Mouse (Mus musculus) hindbrain, postnatal 0 days (tissue): ENCODE measurements around the gene Arl8a. TPM values are rescaled to one million over a fixed set of nuclear protein-coding genes. Genes with fewer than 3 reads are reported as not detected.
"Not testable (repeated sequence)": the region's sequence is repeated elsewhere in the genome, so short reads cannot be mapped to it uniquely, and the experiment has no call there.

Experiments
- ATAC-seq: fragments of 200-750 bp; cut with Nextera tagmentation; 2 replicates; pipeline ENCODE4 v1.8.0; 2017; ENCODE audit warnings: mild to moderate bottlenecking, moderate TSS enrichment, moderate library complexity
- DNase-seq: peaks from one replicate; pipeline ENCODE4 v3.0.0-alpha.2; 2015; ENCODE audit warnings: low spot score
- H3K27ac ChIP-seq: fragments of 300-500 bp; sonication (generic); 2 replicates; pipeline ENCODE4 v1.5.1; 2014; ENCODE audit warnings: mild to moderate bottlenecking
- H3K27me3 ChIP-seq: fragments of 300-500 bp; sonication (generic); 2 replicates; pipeline ENCODE4 v1.6.1; 2014; ENCODE audit warnings: low read length, mixed read lengths; ENCODE audit not compliant: insufficient read depth
- H3K36me3 ChIP-seq: fragments of 300-500 bp; sonication (generic); 2 replicates; pipeline ENCODE4 v1.6.1; 2014; ENCODE audit warnings: low read length, mixed read lengths; ENCODE audit not compliant: insufficient read depth
- H3K4me1 ChIP-seq: fragments of 300-500 bp; sonication (generic); 2 replicates; pipeline ENCODE4 v1.6.1; 2014; ENCODE audit warnings: antibody characterized with exemption, low read length, mixed read lengths; ENCODE audit not compliant: insufficient read depth
- H3K4me2 ChIP-seq: fragments of 300-500 bp; sonication (generic); 2 replicates; pipeline ENCODE4 v1.6.1; 2014; ENCODE audit warnings: low read depth, mild to moderate bottlenecking, low read length, moderate library complexity, mixed read lengths
- H3K4me3 ChIP-seq: fragments of 300-500 bp; sonication (generic); 2 replicates; pipeline ENCODE4 v1.5.1; 2014; ENCODE audit warnings: low read length
- H3K9ac ChIP-seq: fragments of 300-500 bp; sonication (generic); replicated peaks from 2 replicates; pipeline ENCODE4 v1.6.1; 2014; ENCODE audit warnings: mild to moderate bottlenecking, low read length, moderate library complexity, mixed read lengths
- H3K9me3 ChIP-seq: fragments of 300-500 bp; sonication (generic); 2 replicates; pipeline ENCODE4 v1.6.1; 2016; ENCODE audit warnings: low read length, mixed read lengths
- CTCF ChIP-seq: IDR thresholded peaks from 2 replicates; pipeline ENCODE4 v1.5.1; 2016; ENCODE audit warnings: antibody characterized with exemption, control low read depth, low read depth
- WGBS: fragments of 180-500 bp; shearing (Covaris S2); extraction: QIAGEN DNeasy Blood & Tissue Kit; methylation state at CpG from one replicate; pipeline ENCODE4 v1.1.7; 2014; 5-methylcytosine and 5-hydroxymethylcytosine counted together
- polyA plus RNA-seq: library from polyadenylated mRNA; unstranded; fragments of >200 nt; fragmentation: Nextera tagmentation; extraction: Ambion mirVana; gene quantifications from 2 replicates; pipeline ENCODE4 v1.2.1, GENCODE M21; 2015
- total RNA-seq: library from RNA; depleted of rRNA; stranded (reverse); fragments of >200 nt; gene quantifications from 2 replicates; pipeline ENCODE4 v1.2.3, GENCODE M21; 2014

The Arl8a gene
- total and polyA plus RNA-seq, 2 experiments from 2014 or later: 251 to 369 TPM

DNA sequence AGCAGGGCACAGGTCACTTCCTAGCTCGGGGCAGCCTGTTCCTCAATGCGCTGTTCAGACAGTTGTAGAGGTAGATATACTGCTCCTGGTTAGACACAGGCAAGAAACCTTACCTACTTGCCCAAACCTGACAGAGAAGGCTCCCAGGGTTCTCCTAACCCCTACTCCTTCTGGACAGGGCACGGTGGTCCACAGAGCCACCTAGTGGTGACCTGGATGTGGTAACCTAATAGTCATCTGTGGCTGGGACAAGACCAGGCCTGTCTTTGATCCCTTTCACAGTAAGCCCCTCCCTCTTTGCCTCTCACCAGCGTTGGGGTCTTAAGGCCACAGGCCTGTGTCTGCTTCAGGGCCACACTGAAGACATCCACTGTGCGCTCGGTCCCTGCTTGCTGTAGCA is 38.0 kb upstream of the Arl8a start:
- no peak overlapping the region for H3K4me3 ChIP-seq
- peak; percentile 77 for TF ChIP-seq CTCF
- H3K9ac ChIP-seq: no peak overlapping the region
- 46% methylated on average over 6 of the region's 6 CpGs for WGBS
- H3K9me3 ChIP-seq: no peaks in the 10 kb centered on the region
- no peaks in the 10 kb centered on the region for H3K36me3 ChIP-seq
- DNase-seq: peak; percentile 54
- no peak overlapping the region for H3K27ac ChIP-seq
- 0 out of 2 replicates have a peak, but pooled peaks have one; percentile 30 for ATAC-seq
- no peak overlapping the region for H3K4me2 ChIP-seq
- H3K4me1 ChIP-seq: no peaks in the 10 kb centered on the region
- H3K27me3 ChIP-seq: peaks cover 24% of the 10 kb centered on the region

DNA sequence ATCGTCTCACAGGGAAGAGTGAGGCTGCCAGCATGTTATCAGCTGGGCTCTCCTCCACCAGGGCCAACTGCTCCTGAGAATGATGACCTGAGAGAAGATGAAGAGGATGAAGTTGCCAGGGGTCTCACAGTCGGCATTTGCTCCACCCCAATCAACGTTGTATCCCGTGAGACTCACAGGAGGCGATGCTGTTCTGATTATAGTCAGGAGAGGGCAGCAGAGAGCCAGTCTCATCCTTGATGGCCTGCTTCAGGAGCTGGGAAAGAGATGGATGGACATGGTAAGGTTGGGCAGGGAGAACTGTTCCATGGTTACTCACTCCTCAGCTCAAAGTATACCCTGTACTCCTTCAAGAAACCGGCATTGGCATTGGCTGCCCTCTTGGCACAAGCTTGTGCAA is 36.5 kb upstream of the Arl8a start:
- ATAC-seq (peak; percentile 25; the same call in 1 of the 2 replicates), DNase-seq (peak; percentile 79)
- peaks cover 15% of the 10 kb centered on the region; the same call in 1 of the 2 replicates for H3K27me3 ChIP-seq
- H3K9ac ChIP-seq: no peak overlapping the region
- no peaks in the 10 kb centered on the region for H3K36me3 ChIP-seq
- 17% methylated on average over 6 of the region's 6 CpGs for WGBS
- H3K4me2 ChIP-seq: no peak overlapping the region
- no peaks in the 10 kb centered on the region for H3K4me1 ChIP-seq
- H3K4me3 ChIP-seq: no peak overlapping the region
- TF ChIP-seq CTCF: peak; percentile 98
- no peak overlapping the region for H3K27ac ChIP-seq
- no peaks in the 10 kb centered on the region for H3K9me3 ChIP-seq

DNA sequence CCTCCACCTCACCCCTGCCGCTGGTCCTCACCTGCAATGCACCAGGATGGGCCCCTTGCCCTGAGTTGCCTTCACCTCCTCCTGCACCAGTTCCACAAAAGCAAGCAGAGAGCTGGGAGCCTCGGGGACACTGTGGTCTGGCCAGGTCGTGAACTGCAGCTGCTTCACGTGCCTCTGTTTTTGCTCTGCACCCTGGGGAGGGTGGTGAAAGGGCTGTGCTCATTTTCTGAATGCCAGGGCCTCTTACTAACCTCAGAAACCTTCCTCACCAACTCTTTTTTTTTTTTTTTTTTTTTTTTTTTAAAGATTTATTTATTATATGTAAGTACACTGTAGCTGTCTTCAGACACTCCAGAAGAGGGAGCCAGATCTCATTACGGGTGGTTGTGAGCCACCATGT is 35.4 kb upstream of the Arl8a start:
- H3K4me1 ChIP-seq, H3K4me2 ChIP-seq, H3K27me3 ChIP-seq, ATAC-seq, H3K4me3 ChIP-seq, H3K9me3 ChIP-seq, H3K36me3 ChIP-seq, H3K27ac ChIP-seq, H3K9ac ChIP-seq, DNase-seq: not testable (repeated sequence)
- WGBS: 50% methylated on average over 4 of the region's 5 CpGs

DNA sequence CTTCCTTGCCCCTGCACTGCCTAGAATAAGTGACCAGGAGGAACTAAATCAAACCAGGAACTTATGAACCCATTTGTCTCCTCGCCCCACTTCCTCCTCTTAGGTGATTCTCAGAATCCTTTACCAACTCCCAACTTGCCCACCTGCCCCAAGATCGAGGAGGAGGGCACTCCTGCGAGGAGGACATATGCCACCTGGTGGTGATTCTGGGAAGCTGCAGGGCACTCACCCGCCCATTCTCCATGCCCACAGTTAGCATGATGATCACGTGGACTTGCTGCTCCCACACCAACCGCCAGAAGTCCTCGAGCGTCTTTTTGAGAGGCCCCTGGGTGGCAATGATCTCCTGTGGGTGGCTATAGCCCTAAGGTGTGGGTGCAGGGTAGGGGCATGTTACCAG is 34.0 kb upstream of the Arl8a start:
- ATAC-seq (peak; percentile 21; the same call in 1 of the 2 replicates), DNase-seq (peak; percentile 69)
- no peak overlapping the region for H3K27ac ChIP-seq
- H3K4me2 ChIP-seq: no peak overlapping the region
- H3K27me3 ChIP-seq: no peaks in the 10 kb centered on the region
- 6% methylated on average over 8 of the region's 8 CpGs for WGBS
- no peak overlapping the region for H3K4me3 ChIP-seq
- peak; percentile 93 for TF ChIP-seq CTCF
- H3K36me3 ChIP-seq: no peaks in the 10 kb centered on the region
- no peaks in the 10 kb centered on the region for H3K4me1 ChIP-seq
- no peak overlapping the region for H3K9ac ChIP-seq
- H3K9me3 ChIP-seq: no peaks in the 10 kb centered on the region

DNA sequence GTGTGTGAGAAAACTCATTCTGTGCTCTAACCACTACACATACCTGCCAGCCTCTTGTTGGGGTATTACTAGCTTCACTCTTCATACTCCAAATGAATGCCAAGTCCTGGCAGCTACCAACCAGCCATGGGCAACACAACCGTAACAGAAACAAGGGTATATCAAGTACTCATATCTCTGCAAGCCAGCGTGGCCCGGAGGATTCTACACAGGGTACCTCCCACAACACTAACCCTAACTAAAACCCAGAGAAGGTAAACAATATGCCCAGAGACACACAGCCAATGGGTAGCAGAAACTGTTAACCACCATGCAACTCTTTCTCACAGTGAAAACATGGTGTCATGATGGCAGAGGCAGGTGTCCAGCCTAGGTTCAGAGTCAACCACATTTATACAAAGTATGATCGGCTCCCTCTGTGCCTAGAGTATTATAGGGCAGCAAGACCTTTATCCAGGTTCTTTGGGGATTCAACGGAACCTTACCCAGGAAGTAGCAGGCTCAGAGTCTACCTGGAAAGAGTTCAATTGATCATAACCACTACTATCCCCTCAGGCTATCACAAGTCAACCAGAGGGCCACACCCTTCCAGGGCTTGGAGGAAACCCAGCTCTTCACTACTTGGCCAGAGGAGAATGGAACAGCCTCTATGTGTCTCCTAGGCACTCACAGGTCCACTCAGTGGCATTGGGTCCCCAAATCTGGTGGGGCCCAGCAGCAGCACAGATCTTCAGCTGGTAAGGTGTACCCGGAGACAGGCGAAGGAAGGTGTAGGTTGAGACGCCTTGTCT is 21.9 kb upstream of the Arl8a start:
- 94% methylated on average over 8 of the region's 8 CpGs for WGBS
- H3K27me3 ChIP-seq: no peaks in the 10 kb centered on the region
- no peak overlapping the region for H3K4me3 ChIP-seq
- H3K4me1 ChIP-seq: peaks cover 11% of the 10 kb centered on the region
- H3K9ac ChIP-seq: no peak overlapping the region
- H3K36me3 ChIP-seq: no peaks in the 10 kb centered on the region
- TF ChIP-seq CTCF: no peak
- ATAC-seq (no peak), DNase-seq (no peak)
- no peak overlapping the region for H3K27ac ChIP-seq
- H3K9me3 ChIP-seq: no peaks in the 10 kb centered on the region
- H3K4me2 ChIP-seq: no peak overlapping the region

DNA sequence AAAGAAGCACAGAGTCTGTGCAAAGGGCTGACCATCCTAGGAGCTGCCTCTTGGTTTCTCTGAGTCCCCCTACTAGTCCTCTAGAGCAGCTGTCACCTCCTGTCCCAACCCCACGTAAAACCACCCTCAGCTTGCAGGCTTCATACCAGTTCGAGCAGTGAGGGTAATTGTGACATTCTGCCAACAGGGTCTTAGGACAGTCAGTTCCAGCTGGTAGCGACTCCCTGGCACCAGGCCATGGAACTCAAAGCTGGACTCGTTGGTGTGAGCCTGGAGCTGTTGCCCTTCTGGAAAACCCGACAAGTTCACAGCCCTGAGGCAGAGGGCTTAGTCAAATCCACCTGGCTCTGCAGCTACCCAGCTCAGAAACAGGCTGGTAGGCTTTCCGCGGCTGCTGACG is 20.6 kb upstream of the Arl8a start:
- Histone ChIP-seq H3K36me3 (no peaks in the 10 kb centered on the region), H3K4me3 (no peak overlapping the region), H3K27ac (no peak overlapping the region), H3K4me1 (peaks cover 11% of the 10 kb centered on the region), H3K4me2 (no peak overlapping the region), H3K9ac (no peak overlapping the region), H3K27me3 (no peaks in the 10 kb centered on the region), H3K9me3 (no peaks in the 10 kb centered on the region)
- ATAC-seq (peak; percentile 54; the same call in 1 of the 2 replicates), DNase-seq (peak; percentile 82)
- WGBS: 39% methylated on average over 8 of the region's 8 CpGs
- no peak for TF ChIP-seq CTCF

DNA sequence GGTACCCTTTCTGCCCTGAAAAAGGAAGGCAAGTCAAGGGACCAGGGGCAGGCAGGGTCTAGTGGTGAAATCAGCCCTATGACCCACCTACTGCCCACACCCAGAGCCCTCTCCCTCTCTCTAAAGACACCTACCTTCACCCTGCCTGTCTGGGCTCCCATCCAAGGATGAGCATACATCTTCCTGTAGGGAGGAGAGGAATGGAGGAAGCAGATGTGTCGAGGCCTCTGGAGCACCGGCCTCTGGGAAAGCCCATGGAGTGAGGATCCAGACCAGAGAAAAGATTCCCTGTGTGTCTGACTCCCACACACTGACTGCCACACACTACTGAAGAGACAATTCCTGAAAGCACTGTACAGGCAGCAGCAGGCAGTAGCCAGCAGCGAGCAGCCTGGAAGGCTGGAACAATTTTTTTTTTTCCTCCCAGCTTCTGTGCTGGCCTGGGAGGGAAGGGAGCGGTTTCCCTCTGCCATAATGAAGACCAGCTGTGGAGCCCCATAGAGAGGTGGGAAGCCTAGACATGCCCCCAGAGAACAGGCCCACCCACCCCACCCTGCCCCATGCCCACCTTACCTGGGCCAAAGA is 20.1 kb upstream of the Arl8a start:
- Histone ChIP-seq H3K4me2 (no peak overlapping the region), H3K36me3 (no peaks in the 10 kb centered on the region), H3K27ac (no peak overlapping the region), H3K4me3 (no peak overlapping the region), H3K9me3 (no peaks in the 10 kb centered on the region), H3K4me1 (peaks cover 11% of the 10 kb centered on the region), H3K27me3 (no peaks in the 10 kb centered on the region), H3K9ac (no peak overlapping the region)
- ATAC-seq (peak; percentile 43; the same call in 1 of the 2 replicates), DNase-seq (no peak)
- TF ChIP-seq CTCF: no peak
- WGBS: 45% methylated on average over 4 of the region's 4 CpGs
